Mouse (Mus musculus): ENCODE measurements around the gene Lin7a.

Lin7a gene

DNA sequence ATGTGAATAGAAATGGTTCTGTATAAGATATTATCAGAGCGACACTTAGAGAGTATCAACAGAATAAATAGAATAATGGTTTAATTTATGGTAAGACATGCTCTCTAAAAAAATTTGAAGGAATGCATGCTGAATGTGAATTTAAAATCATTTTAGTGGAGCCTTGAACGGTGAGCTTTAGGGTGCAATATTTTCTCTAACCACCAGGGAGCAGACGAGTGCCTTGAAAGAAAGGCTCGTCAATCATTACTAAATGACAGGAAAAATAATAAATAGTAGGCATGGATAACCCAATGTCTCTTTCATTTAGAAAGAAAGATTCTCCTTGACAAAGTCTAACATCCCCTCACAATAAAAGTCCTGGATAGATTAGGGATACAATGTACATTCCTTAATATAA is 171.3 kb downstream of the Lin7a start:
- peak; percentile 5 for DNase-seq (ENCODE audit: low read depth, low spot score)

DNA sequence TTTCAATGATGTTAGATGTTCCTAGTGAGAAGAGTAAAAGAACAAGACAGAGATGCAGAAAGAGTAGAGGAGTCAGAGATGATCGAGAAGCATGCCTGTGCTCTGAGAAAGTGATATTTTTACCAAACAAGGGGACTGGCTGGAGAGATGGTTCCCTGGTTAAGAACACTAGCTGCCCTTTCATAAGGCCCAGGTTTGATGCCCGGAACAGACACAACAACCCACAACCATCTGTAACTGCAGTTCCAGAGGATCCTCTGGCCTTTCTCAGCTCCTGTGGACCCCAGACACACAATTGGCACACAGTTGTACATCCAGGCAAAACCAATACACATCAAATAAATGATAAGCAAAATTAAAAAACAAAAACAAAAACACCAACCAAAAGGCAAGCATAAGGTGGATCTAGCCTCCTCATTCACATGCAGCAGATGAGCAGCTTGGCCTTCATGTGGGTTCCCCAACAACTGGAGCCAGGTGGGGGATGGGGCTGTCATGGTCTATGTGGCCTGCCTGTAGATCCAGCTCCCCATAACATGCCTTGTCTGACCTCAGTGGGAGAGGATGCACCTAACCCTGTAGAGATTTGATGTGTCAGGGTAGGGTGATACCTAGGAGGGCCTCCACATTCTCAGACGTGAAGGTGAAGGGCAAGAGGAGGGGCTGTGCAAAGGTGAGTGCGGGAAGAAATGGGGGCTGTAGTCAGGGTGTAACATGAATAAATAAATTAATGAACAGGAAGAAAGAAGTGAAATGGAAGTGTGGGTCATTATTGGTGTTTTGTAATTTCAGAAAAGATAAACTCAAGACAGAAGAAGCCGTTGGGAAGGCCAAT is 178.2 kb downstream of the Lin7a start:
- no peak for DNase-seq (ENCODE audit: low read depth, low spot score)

DNA sequence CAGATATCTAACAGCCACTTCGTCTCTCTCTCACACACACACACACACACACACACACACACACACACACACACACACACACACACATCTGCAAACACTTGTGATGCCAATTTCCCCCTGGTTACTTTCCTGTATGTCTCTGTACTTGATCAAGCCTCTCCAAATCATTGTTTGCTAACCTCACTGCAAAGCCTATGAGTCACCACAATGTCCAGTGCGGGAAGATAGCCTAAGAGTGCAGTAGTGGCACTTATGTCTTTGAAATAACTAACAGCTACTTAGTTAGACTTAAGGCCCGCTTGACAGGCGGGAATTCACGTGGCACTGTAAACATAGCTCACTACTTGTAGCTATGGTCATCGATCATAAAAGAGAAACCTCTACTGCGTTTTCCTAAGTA is 196.3 kb downstream of the Lin7a start:
- DNase-seq (ENCODE audit: low read depth, low spot score) = no peak

Measured in embryo, embryonic 11.5 days (tissue).